Mouse (Mus musculus): ENCODE data around the gene 1700001L19Rik.

DNA sequence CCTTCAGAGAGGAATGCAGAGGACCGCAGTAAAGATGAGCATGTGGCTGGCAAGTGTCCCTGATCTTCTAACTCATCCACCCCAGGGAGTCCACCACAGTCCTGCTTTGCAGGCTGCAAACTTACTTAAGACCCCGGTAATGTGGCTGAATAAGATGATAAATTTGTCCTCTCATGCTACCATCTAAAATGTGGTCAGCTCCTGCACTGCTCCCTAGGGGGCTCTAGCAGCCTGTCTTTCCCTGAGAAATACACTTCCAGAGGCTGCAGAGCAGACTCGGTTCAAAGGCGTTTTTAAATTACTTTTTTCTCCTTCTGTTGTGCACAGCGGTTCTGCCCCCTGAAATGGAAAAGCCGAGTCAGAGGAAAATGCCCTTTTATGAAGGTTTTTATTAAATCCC is 4.0 kb downstream of the 1700001L19Rik start:
- TF ChIP-seq POLR2A (IDR thresholded peaks at IDR 0.05; ENCODE audit: insufficient read length, low read depth), result no peak
- no peak for TF ChIP-seq POLR2AphosphoS2 (IDR thresholded peaks at IDR 0.05; ENCODE audit: insufficient read length, low read depth)
